Mouse (Mus musculus) neural tube, embryonic 14.5 days (tissue): ENCODE measurements around the gene Slco2a1. TPM values are rescaled to one million over a fixed set of nuclear protein-coding genes. Genes with fewer than 3 reads are reported as not detected.

Experiments used
- ATAC-seq: fragments of 200-750 bp; cut with Nextera tagmentation; 2 replicates; pipeline ENCODE4 v1.8.0; 2017; ENCODE audit warnings: low read depth, mild to moderate bottlenecking, moderate TSS enrichment, moderate library complexity
- H3K27ac ChIP-seq: fragments of 300-500 bp; sonication (generic); 2 replicates; pipeline ENCODE4 v1.5.1; 2014; ENCODE audit warnings: low read depth, mild to moderate bottlenecking, control low read depth, low read length, moderate library complexity, mixed read lengths
- H3K27me3 ChIP-seq: fragments of 300-500 bp; sonication (generic); 2 replicates; pipeline ENCODE4 v1.6.1; 2014; ENCODE audit warnings: low read length; ENCODE audit not compliant: control insufficient read depth, insufficient read depth
- H3K36me3 ChIP-seq: fragments of 300-500 bp; sonication (generic); 2 replicates; pipeline ENCODE4 v1.6.1; 2014; ENCODE audit warnings: low read length, mixed read lengths; ENCODE audit not compliant: control insufficient read depth, insufficient read depth
- H3K4me1 ChIP-seq: fragments of 300-500 bp; sonication (generic); 2 replicates; pipeline ENCODE4 v1.6.1; 2014; ENCODE audit warnings: low read length; ENCODE audit not compliant: control insufficient read depth, insufficient read depth
- H3K4me2 ChIP-seq: fragments of 300-500 bp; sonication (generic); 2 replicates; pipeline ENCODE4 v1.6.1; 2014; ENCODE audit warnings: mild to moderate bottlenecking, low read depth, low read length, control low read depth
- H3K4me3 ChIP-seq: fragments of 300-500 bp; sonication (generic); 2 replicates; pipeline ENCODE4 v1.5.1; 2014; ENCODE audit warnings: low read depth, low read length, control low read depth, mixed read lengths
- H3K9ac ChIP-seq: fragments of 300-500 bp; sonication (generic); replicated peaks from 2 replicates; pipeline ENCODE4 v1.6.1; 2014; ENCODE audit warnings: low read depth, mild to moderate bottlenecking, control low read depth, low read length, mixed read lengths
- H3K9me3 ChIP-seq: fragments of 300-500 bp; sonication (generic); 2 replicates; pipeline ENCODE4 v1.6.1; 2016; ENCODE audit warnings: low read length; ENCODE audit not compliant: control insufficient read depth
- WGBS: fragments of 180-500 bp; shearing (Covaris S2); extraction: QIAGEN DNeasy Blood & Tissue Kit; methylation state at CpG from one replicate; pipeline ENCODE4 v1.1.7; 2014; 5-methylcytosine and 5-hydroxymethylcytosine counted together
- polyA plus RNA-seq: library from polyadenylated mRNA; unstranded; fragments of >200 nt; fragmentation: Nextera tagmentation; extraction: Ambion mirVana; gene quantifications from 2 replicates; pipeline ENCODE4 v1.2.1, GENCODE M21; 2014

Slco2a1 gene
- polyA plus RNA-seq, 1 experiment from 2014 or later: 1.0 TPM

DNA sequence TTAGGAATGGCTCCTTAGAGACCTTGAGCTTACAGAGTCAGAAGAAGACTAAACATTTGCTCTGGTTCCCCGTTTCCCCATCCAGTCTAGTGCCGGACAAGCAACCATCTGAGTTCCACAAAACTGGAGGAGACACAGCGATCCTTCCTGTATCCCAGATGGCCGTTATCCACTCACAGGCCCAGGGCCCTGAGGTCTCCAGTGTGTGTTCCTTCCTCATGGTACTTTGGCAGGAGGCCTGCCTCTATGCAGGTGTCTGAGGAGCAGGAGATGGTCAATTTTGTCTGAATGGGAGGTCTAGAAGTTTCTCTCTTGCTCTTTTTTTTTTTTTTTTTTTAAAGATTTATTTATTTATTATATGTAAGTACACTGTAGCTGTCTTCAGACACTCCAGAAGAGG, 136.2 kb downstream of the Slco2a1 start:
- Histone ChIP-seq H3K9me3 (no peaks in the 10 kb centered on the region), H3K4me3 (no peak overlapping the region), H3K4me1 (no peaks in the 10 kb centered on the region), H3K36me3 (no peaks in the 10 kb centered on the region), H3K9ac (no peak overlapping the region), H3K27me3 (no peaks in the 10 kb centered on the region), H3K27ac (no peak overlapping the region), H3K4me2 (no peak overlapping the region)
- WGBS: 97% methylated on average over 4 of the region's 4 CpGs
- no peak for ATAC-seq

DNA sequence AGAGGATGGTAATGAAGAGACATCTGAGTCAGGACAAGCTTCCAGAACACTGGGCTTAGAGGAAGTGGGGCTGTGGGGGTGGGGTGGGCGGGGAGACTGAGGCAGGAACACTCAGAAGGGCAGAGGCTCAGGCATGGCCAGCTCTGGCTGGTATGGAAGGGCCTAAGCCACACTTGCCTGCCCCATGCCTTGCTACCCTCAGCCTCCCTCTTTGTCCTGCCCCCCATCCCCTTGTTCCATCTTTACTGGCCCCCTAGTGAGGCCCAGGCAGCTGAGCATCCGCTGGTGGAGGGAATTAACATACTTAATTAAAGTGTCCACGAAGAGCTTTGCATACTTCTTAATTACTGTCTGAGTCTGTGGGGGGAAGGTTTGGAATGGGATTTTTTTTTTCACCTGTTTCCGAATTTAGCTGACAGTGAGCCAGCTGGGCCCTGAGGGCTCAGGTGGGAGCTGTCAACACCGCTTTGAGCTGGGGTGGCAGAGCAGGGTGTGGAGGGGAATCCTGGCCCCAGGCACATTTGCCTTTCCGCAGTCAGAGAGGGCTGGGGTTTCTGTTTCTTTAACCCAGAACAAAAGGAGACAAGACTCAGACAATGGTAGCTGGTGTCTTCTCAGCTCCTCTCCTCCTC, 145.1 kb downstream of the Slco2a1 start:
- 0 out of 2 replicates have a peak, but pooled peaks have one; percentile 14 for ATAC-seq
- H3K27ac ChIP-seq: peak overlapping the region; percentile 66
- H3K36me3 ChIP-seq: no peaks in the 10 kb centered on the region
- no peak overlapping the region for H3K4me3 ChIP-seq
- H3K9me3 ChIP-seq: no peaks in the 10 kb centered on the region
- H3K4me1 ChIP-seq: peaks cover 21% of the 10 kb centered on the region
- 16% methylated on average over 6 of the region's 6 CpGs for WGBS
- no peaks in the 10 kb centered on the region for H3K27me3 ChIP-seq
- no peak overlapping the region for H3K4me2 ChIP-seq
- 0 out of 2 replicates have a peak overlapping the region, but pooled peaks have one; percentile 16 for H3K9ac ChIP-seq

DNA sequence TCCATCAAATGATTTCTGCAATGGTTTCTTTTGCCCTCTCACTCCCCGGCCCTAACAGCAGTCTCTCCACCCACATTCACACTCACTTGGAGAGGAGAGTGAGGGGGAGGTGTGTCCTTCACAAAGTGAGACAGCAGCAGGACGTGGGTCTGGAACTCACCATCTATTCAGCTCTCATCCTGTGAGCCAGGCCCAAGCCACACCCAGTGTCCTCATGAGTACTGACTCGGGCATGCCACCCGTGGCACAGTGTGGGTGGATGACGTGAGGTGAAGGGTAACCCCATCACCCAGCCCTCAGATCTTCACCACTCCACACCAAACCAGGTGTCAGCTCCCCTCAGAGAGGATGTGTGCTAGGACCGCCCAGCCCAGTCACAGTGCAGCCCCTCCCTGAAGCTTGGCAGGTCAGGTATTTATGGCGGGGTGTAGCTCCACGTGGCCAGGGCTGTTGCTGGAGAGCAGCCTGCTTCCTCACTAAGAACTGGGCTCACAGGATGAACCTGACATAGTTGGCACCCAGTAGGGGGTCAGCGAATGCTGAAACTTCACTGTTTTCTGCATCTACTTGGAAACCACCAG, 146.0 kb downstream of the Slco2a1 start:
- Histone ChIP-seq H3K4me1 (peaks cover 25% of the 10 kb centered on the region), H3K4me2 (no peak overlapping the region), H3K9me3 (no peaks in the 10 kb centered on the region), H3K4me3 (no peak overlapping the region), H3K9ac (no peak overlapping the region), H3K27me3 (no peaks in the 10 kb centered on the region), H3K27ac (peak overlapping the region; percentile 66; the same call in 1 of the 2 replicates), H3K36me3 (no peaks in the 10 kb centered on the region)
- WGBS: 48% methylated on average over 9 of the region's 9 CpGs
- ATAC-seq: no peak

DNA sequence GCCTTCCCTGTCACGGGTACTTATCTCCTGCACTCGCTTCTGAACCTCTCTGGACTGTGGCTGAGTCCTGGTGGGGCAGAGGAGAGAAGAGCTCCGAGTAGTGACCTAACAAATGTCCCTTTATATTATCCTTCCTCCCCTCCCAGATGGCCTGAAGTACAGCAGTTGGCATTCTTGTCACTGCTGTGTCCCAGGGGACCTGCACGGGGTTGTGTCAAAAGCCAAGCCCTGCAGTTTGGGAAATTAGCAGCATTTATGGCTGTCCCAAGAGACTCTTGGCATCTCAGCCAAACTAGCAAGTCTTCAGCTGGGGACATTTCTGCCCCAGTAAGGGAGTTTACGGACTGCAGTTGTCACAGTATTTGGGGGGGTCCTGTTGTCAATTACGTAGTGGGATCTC, 151.0 kb downstream of the Slco2a1 start:
- Histone ChIP-seq H3K4me3 (no peak overlapping the region), H3K4me2 (no peak overlapping the region), H3K27ac (no peak overlapping the region), H3K36me3 (0 out of 2 replicates have a peak, but pooled peaks cover 9% of the 10 kb centered on the region), H3K27me3 (no peaks in the 10 kb centered on the region), H3K4me1 (peaks cover 10% of the 10 kb centered on the region), H3K9ac (no peak overlapping the region), H3K9me3 (no peaks in the 10 kb centered on the region)
- ATAC-seq: no peak
- 45% methylated on average over 6 of the region's 6 CpGs for WGBS

- Histone ChIP-seq H3K4me3 (no peak overlapping the region), H3K9me3 (no peaks in the 10 kb centered on the region), H3K27me3 (no peaks in the 10 kb centered on the region), H3K4me2 (no peak overlapping the region), H3K9ac (no peak overlapping the region), H3K27ac (no peak overlapping the region), H3K4me1 (peaks cover 12% of the 10 kb centered on the region), H3K36me3 (0 out of 2 replicates have a peak, but pooled peaks cover 9% of the 10 kb centered on the region)
- ATAC-seq: no peak
- 85% methylated on average over 6 of the region's 6 CpGs for WGBS
Measured at GRCm38 (mm10) chr9:103140384-103140783, 151.9 kb downstream of the Slco2a1 start.

DNA sequence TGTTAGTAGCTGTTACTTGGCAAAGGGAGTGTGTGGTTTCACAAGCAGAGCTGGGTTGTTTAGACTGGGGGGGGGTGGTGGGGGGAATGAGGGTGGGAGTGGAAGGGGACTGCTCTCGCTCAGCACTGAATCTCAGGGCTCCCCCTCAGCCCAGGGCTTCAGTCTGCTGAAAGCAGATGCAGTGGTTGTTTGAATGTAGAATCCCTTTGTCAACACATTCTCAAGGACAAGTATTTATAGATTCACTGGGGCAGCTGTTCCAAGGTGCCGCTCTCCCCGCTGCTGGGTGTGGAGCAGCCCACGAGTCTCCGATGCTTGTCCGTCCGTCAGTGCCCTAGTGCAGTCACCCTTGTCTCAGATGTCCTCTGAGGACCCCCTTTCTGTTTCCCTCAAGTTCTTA, 152.8 kb downstream of the Slco2a1 start:
- Histone ChIP-seq H3K4me3 (no peak overlapping the region), H3K9me3 (no peaks in the 10 kb centered on the region), H3K36me3 (0 out of 2 replicates have a peak, but pooled peaks cover 9% of the 10 kb centered on the region), H3K27me3 (no peaks in the 10 kb centered on the region), H3K9ac (no peak overlapping the region), H3K4me1 (peaks cover 19% of the 10 kb centered on the region), H3K27ac (no peak overlapping the region), H3K4me2 (no peak overlapping the region)
- no peak for ATAC-seq
- WGBS: 91% methylated on average over 7 of the region's 7 CpGs

DNA sequence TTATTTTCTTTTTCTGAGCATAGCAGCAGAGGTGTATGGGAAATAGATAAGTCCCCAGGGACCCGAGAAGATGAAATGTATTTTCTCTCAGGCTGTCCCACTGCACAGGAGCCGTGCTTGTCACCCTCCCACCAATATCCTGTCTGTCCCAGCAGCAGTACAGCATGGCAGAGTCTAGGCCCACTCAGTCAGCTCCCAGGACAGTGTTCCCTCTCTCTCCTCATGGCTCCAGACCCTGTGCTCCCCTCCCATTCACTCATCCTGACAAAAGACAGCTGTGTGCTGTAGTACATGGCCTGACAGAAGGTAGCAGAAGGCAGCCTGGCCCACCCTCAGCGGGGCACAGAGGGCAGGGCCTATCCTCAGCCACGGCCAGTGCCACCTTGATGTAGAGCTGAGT, 155.4 kb downstream of the Slco2a1 start:
- no peak overlapping the region for H3K4me3 ChIP-seq
- no peaks in the 10 kb centered on the region for H3K9me3 ChIP-seq
- H3K27ac ChIP-seq: no peak overlapping the region
- no peak; the same call in 1 of the 2 replicates for ATAC-seq
- peaks cover 33% of the 10 kb centered on the region for H3K4me1 ChIP-seq
- WGBS: 50% methylated on average over 4 of the region's 4 CpGs
- H3K4me2 ChIP-seq: no peak overlapping the region
- 0 out of 2 replicates have a peak, but pooled peaks cover 9% of the 10 kb centered on the region for H3K36me3 ChIP-seq
- H3K9ac ChIP-seq: no peak overlapping the region
- no peaks in the 10 kb centered on the region for H3K27me3 ChIP-seq

- Histone ChIP-seq H3K9ac (no peak overlapping the region), H3K27ac (peak overlapping the region; percentile 76), H3K27me3 (no peaks in the 10 kb centered on the region), H3K4me2 (no peak overlapping the region), H3K4me3 (no peak overlapping the region), H3K9me3 (no peaks in the 10 kb centered on the region), H3K4me1 (peaks cover 28% of the 10 kb centered on the region), H3K36me3 (0 out of 2 replicates have a peak, but pooled peaks cover 9% of the 10 kb centered on the region)
- 34% methylated on average over 5 of the region's 5 CpGs for WGBS
- no peak for ATAC-seq
Measured at GRCm38 (mm10) chr9:103145351-103145750, 156.8 kb downstream of the Slco2a1 start.
